Mouse (Mus musculus) activated CD4-positive, CD25-positive, alpha-beta regulatory T cell, adult 4 months (primary cell): ENCODE measurements around the gene Rubcn. TPM values are rescaled to one million over a fixed set of nuclear protein-coding genes. Genes with fewer than 3 reads are reported as not detected.

ENCODE experiments used
- polyA plus RNA-seq, 2 experiments: library from polyadenylated mRNA; unstranded; fragments of 100-300 nt; shearing (Covaris generic); gene quantifications; one replicate each; pipeline ENCODE4 v1.2.1; 2017

Rubcn gene
- polyA plus RNA-seq, 2 experiments from 2014 or later, result 6.6 to 13.0 TPM

Other genes starting within 250 kb of the Rubcn start
- gene Tnk2, start 233.9 kb downstream of the Rubcn start, polyA plus RNA-seq, result 10 to 100 TPM in 1 of 2 experiments, 1 to 10 TPM in 1; 5.6 to 10.3 TPM
- gene Muc4, start 141.9 kb downstream of the Rubcn start, polyA plus RNA-seq, result not detected
- gene Muc20, start 80.3 kb downstream of the Rubcn start, polyA plus RNA-seq, result under 1 TPM; 0.27 to 0.81 TPM
- not detected for gene Smbd1, start 67.3 kb downstream of the Rubcn start, polyA plus RNA-seq
- gene Fyttd1, start 266 bp downstream of the Rubcn start, polyA plus RNA-seq, result 10 to 100 TPM; 66.7 to 69.8 TPM
- 10 to 100 TPM; 20.5 to 21.4 TPM for gene Lrch3, start 36.3 kb upstream of the Rubcn start, polyA plus RNA-seq
- 1 to 10 TPM in 1 of 2 experiments, under 1 TPM in 1; 0.88 to 1.2 TPM for gene Iqcg, start 178.5 kb upstream of the Rubcn start, polyA plus RNA-seq
- gene Rpl35a, start 178.7 kb upstream of the Rubcn start, polyA plus RNA-seq, result 1,000 to 10,000 TPM; 1,435 to 1,661 TPM
- gene Lmln, start 184.8 kb upstream of the Rubcn start, polyA plus RNA-seq, result 1 to 10 TPM in 1 of 2 experiments, under 1 TPM in 1; 0.17 to 2.4 TPM